Mouse (Mus musculus): Measurements from ENCODE around the gene Polr3a.

DNA sequence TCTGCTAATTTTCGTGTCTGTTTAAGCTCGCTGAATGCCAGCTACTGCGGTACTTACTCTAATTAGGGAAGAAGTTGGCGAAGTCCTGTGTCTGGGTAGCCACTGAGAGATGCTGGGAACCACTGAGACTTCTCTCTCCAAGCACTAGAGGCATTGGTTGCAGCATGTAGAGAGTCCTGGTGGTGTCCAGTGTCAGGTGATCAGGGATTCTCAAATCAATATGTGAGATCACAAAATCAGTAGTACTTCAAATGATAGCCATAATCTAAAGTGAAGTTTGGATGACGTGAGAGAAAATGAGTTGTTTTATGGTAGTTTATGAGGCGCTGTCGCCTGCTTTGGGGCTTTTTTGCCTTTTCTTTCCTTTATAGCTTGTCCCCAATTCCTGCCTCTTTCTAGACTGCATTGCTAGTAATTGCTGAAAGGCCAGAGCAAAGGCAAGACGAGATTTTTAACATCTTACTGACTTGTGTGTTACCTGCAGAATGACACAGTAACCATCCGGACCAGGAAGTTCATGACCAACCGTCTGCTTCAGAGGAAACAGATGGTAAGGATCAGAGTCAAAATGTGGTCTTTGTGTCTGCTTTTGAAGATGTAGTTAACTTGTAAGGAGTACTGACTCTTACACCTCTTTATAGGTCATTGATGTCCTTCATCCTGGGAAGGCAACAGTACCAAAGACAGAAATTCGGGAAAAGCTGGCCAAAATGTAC, 4.6 kb upstream of the Polr3a start:
- no peak for TF ChIP-seq CTCF (IDR thresholded peaks at IDR 0.05; ENCODE audit: borderline replicate concordance, insufficient read depth, low read length)
- no peak; the same call in 1 of the 2 replicates for TF ChIP-seq POLR2A (IDR thresholded peaks at IDR 0.05; ENCODE audit: low read depth, low read length)

All from embryonic fibroblast, embryonic 13.5 days (primary cell).